Mouse (Mus musculus) erythroblast, adult 5-6 weeks (primary cell): ENCODE data around the gene Gm17728. TPM values are rescaled to one million over a fixed set of nuclear protein-coding genes. Genes with fewer than 3 reads are reported as not detected.
"Not testable (repeated sequence)": the region's sequence is repeated elsewhere in the genome, so short reads cannot be mapped to it uniquely, and the experiment has no call there.

Experiments used
- ATAC-seq: replicated peaks from 2 replicates; pipeline ENCODE4 v1.8.0; 2016; ENCODE audit warnings: moderate number of reproducible peaks, mild to moderate bottlenecking, moderate TSS enrichment, inconsistent platforms; ENCODE audit not compliant: poor library complexity, low FRiP score, severe bottlenecking
- total RNA-seq, 2 experiments: library from RNA; stranded (forward) in 1 of 2; stranded (reverse) in 1 of 2; fragments of 150-400 nt in 1 of 2; fragments of 200-764, 138-1000 nt in 1 of 2; gene quantifications; 2 replicates each; pipeline versions ENCODE4 v1.2.3 to v1.2.4; 2015 to 2017; ENCODE audit warnings: low replicate concordance in 2 of 2

Gm17728 gene
- total RNA-seq (2015; ENCODE audit: low replicate concordance) (not detected in 2 replicates), total RNA-seq (2017; ENCODE audit: low replicate concordance) (not detected in 2 replicates)

DNA sequence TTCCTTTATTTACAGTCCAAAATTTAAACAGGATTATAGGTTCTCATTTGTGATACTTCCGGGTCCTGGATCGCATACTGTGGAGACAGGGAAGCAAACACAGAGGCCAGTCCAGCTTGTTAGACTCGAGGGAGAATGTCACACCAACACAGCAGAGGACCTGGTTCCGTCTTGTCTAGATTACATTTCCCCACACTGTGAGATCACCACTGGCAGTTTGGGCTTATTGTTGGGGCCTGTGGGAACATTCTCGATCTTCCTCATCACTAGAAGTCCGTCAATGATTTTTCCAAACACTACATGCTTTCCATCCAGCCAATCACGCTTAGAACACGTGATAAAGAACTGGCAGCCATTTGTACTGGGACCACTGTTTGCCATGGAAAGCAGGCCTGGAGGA, at the start of gene Gm17728:
TSS of gene Gm17728 (plus strand) at position 301 of the 400 bp plus-strand sequence.
- not testable (repeated sequence) for ATAC-seq

DNA sequence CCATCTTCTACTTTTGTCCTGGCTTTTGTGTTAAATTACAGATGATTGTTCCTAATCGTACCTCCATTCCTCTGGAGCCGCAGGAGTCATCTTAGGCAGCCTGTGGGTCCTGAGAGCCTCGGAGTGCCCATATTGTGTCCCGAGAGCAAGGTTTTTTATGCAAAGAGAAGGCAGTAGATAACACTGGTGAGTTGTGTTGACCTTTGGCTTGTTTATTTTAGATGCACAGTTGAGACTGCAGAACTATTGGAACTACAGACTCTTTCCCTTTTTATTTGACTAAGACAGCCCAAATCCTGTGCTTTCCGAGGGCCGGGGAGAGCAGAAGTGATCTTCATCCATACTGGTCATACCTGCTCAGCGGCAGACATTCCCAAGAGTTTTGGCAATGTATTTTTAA, 24.4 kb upstream of the Gm17728 start:
- ATAC-seq: no peak

DNA sequence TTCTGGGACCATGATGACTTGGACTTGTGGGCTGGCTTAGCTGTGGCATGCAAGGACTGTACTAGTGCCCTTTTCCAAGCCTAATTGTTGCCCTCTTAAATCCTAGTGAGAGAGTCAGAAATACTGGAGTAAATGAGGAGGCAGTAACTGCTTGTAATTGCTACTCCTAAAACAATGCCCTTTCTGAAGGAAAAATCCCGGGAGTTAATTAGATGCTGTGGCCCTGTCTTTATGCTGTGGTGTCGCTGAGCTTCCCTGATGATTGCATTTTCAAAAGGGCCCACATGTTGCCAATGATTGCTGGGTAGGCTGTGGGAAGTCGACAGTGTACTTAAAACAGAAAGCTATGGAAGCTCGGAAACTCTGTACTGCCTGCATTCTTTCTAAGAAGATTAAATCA, 23.3 kb upstream of the Gm17728 start:
- no peak for ATAC-seq

DNA sequence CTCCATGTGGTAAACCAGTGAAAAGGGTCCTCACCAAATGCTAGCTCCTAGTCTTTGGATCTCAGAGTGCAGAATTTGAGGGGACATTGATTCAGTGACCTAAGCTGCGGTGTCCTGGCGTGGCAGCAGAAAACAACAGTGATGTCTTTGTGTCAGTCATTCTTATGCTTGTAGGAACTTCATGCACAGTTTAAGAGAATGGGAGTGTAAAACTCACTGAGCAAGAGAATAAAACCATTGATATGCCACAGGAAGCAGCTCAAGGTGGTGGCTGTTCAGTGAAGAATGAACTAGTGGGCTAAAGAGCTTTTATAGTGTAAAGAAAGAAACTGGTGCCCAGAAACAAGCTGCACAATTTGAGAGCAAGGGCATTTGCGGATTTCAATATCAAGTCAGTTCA, 17.9 kb upstream of the Gm17728 start:
- ATAC-seq: no peak

DNA sequence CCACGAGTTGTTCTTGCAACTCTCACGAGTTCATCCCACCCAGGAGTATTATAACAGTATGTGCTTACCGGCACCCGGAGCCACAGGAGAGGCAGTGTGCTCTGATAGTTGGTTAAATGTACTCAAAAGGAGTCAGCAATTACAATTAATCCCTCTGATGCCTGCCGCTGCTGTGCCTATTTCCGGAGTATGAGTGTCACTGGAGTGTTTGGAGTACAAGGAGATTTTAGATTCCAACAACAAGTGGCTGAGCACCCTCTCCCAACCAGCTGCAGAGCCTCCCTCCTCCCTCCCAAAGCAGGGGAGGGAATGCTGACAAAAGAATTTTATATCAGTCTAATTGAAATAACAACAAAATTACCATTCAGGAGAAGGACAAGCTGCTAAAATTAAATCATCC, 14.2 kb upstream of the Gm17728 start:
- no peak for ATAC-seq

DNA sequence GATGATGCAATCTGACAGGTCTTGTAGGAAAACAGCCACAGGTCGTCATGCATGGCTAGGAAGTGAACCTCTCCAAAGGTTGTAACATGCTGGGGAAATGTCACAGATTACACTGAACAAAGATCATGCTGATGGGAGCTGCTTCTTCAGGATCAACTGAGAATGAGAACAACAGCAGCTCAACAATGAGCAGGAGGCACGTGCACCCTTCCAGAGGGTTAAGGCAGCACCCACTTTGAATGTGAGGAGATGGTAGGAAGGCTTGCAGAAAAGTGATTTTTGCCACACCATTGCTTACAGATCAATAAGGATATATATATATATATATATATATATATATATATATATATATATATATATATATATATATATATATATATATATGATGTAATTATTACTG, 2.8 kb upstream of the Gm17728 start:
- no peak for ATAC-seq

DNA sequence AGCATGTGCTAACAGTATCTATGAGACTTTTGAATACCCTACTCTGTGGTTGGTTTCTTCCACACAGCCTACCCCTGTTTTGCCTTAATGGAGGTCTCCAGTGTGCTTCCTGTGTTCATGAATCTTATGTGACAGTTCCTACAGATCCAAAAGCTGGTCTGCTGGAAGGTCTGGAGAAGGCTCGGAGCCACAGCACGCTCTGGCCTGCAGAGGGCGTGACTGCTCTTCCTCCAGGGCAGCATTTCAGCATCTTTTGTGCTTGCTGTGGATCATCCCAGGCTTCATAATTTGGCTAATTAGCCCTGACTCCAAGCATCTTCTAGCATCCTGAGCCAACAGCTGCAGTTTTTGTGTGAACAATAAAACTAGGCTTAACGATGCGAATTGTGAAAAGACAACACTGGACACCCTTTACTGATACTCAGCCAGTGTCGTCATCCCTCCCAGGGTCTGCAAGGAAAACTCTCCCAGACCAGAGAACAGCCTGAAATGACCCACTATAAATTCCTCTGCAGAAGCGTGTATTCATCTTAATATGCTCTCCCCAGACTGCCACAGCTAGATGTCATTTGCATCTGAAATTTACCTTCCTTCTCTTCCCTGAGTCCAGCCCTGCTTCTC, 6.6 kb downstream of the Gm17728 start:
- ATAC-seq: no peak

DNA sequence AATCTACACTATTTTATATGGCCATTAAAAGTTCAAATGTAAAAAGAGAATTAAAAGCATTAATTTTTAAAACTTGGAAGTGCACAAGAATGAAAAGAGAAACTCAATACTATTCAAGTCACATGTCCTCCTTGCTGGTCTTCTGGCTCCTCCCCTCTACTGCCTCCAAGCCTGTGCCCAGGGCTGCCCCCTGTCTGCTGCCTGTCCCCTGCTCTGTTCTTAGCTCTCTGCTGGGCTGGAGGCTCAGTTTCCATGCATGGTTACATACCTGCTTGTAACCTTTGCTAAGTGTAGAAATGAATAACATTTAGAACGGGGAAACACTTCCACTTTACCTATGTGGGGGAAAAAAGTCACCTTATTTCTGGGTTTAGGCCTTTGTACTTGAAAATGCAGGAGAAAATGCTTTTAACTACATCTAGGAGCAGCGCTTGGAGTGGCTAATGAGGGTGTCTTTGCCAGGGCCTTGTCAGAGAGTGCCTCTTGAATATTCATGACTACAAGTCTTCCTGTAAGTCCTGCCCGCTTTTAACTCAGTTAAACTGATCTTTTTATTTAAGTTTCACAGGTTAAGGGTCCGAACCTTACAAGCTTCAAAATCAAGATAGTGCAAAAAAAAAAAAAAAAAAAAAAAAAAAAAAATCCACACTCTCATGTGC, 18.3 kb downstream of the Gm17728 start:
- ATAC-seq: no peak

DNA sequence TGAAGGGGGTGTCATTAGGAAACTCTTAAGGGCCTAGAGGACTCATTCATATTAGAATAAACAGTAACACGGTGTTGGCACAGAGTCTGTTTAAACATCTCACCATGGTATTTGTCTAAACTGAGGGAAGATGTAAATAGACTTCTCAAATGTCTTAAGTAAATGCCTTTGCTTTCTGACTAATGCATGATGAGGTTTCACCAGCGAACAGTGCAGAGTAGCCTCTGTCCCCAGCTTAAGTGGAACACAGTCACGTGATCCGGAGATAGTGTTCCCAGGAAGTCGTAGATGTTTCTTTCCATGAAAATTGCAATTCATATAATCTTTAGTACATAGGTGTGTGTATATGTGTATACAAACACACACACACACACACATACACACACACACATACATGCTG, 34.5 kb downstream of the Gm17728 start:
- no peak for ATAC-seq

DNA sequence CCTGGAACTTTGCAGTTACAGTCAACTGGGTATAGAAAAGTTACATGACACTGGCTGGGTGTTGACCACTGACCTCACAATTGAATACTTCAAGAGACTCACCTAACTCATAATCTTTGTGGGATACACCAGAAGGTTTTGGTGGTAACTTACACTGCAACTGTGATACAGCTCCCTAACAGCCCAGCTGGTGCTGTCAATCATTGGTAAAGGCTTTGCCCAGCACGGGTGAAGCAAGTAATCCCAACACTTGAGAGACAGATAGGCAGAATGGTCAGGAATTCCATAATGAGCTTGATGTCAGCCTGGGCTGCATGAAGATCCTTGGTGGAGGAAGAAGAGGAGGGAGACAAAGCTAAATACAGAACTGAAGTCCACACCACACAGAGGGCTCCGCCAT, 39.0 kb downstream of the Gm17728 start:
- no peak for ATAC-seq

Other genes starting within 250 kb of the Gm17728 start
- gene Pabpc6, start 247.7 kb downstream of the Gm17728 start, total RNA-seq (2015; ENCODE audit: low replicate concordance): not detected in 2 replicates
- not detected in 2 replicates for gene Pabpc6, start 247.7 kb downstream of the Gm17728 start, total RNA-seq (2017; ENCODE audit: low replicate concordance)